Mouse (Mus musculus) heart, embryonic 11.5 days (tissue): ENCODE data around the gene Pdhx. TPM values are rescaled to one million over a fixed set of nuclear protein-coding genes. Genes with fewer than 3 reads are reported as not detected.

Experiments used
- ATAC-seq: fragments of 200-750 bp; cut with Nextera tagmentation; replicated peaks from 2 replicates; pipeline ENCODE4 v1.8.0; 2017; ENCODE audit warnings: moderate library complexity; ENCODE audit not compliant: insufficient number of reproducible peaks, low FRiP score, low TSS enrichment
- H3K27ac ChIP-seq: fragments of 300-500 bp; sonication (generic); 2 replicates; pipeline ENCODE4 v1.5.1; 2014; ENCODE audit warnings: mild to moderate bottlenecking, low read depth, low read length
- H3K27me3 ChIP-seq: fragments of 300-500 bp; sonication (generic); 2 replicates; pipeline ENCODE4 v1.6.1; 2014; ENCODE audit warnings: mild to moderate bottlenecking, low read length, mixed read lengths; ENCODE audit not compliant: control insufficient read depth, insufficient read depth
- H3K36me3 ChIP-seq: fragments of 300-500 bp; sonication (generic); 2 replicates; pipeline ENCODE4 v1.6.1; 2014; ENCODE audit warnings: mild to moderate bottlenecking, low read length, moderate library complexity, mixed read lengths; ENCODE audit not compliant: control insufficient read depth, insufficient read depth
- H3K4me1 ChIP-seq: fragments of 300-500 bp; sonication (generic); 2 replicates; pipeline ENCODE4 v1.6.1; 2014; ENCODE audit warnings: low read length; ENCODE audit not compliant: control insufficient read depth, insufficient read depth
- H3K4me2 ChIP-seq: fragments of 300-500 bp; sonication (generic); 2 replicates; pipeline ENCODE4 v1.6.1; 2014; ENCODE audit warnings: mild to moderate bottlenecking, moderate library complexity
- H3K4me3 ChIP-seq: fragments of 300-500 bp; sonication (generic); 2 replicates; pipeline ENCODE4 v1.5.1; 2014; ENCODE audit warnings: low read depth, low read length
- H3K9ac ChIP-seq: fragments of 300-500 bp; sonication (generic); 2 replicates; pipeline ENCODE4 v1.6.1; 2014; ENCODE audit warnings: mild to moderate bottlenecking, low read depth, low read length, moderate library complexity
- H3K9me3 ChIP-seq: fragments of 300-500 bp; sonication (generic); replicated peaks from 2 replicates; pipeline ENCODE4 v1.6.1; 2016; ENCODE audit warnings: low read length; ENCODE audit not compliant: control insufficient read depth
- WGBS: fragments of 180-500 bp; shearing (Covaris S2); extraction: QIAGEN DNeasy Blood & Tissue Kit; methylation state at CpG from one replicate; pipeline ENCODE4 v1.1.7; 2014; ENCODE audit not compliant: insufficient replicate concordance; 5-methylcytosine and 5-hydroxymethylcytosine counted together
- polyA plus RNA-seq: library from polyadenylated mRNA; unstranded; fragments of >200 nt; fragmentation: Nextera tagmentation; extraction: Ambion mirVana; gene quantifications from 2 replicates; pipeline ENCODE4 v1.2.1, GENCODE M21; 2014

Pdhx gene
- polyA plus RNA-seq, 1 experiment from 2014 or later, result 51.0 TPM

DNA sequence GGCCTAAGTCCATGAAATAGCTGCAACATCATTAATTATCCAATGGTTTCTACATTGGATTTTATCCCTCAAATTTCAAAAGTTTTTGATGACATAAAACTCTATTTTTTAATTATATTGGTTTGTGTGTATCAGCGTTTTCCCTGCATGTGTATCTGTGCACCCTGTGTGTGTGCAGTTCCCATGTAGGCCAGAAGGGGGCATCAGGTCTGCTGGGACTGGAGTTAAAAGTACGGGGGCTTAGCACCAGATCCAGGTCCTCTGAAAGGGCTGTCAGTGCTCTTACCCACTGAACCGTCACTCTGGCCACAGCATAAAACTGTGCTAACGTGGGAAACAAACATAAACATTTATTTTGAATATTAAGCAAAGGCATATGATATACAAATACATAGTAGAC is 14.8 kb upstream of the Pdhx start:
- H3K4me3 ChIP-seq, result no peak overlapping the region
- ATAC-seq, result no peak
- H3K4me1 ChIP-seq, result no peaks in the 10 kb centered on the region
- no peaks in the 10 kb centered on the region for H3K9me3 ChIP-seq
- no peak overlapping the region for H3K27ac ChIP-seq
- H3K9ac ChIP-seq, result no peak overlapping the region
- WGBS, result 97% methylated on average over 4 of the region's 4 CpGs
- H3K36me3 ChIP-seq, result no peaks in the 10 kb centered on the region; the same call in 1 of the 2 replicates
- no peaks in the 10 kb centered on the region for H3K27me3 ChIP-seq
- H3K4me2 ChIP-seq, result no peak overlapping the region

GRCm38 (mm10) chr2:103086432-103086831 is 13.1 kb upstream of the Pdhx start:
- Histone ChIP-seq H3K9me3 (no peaks in the 10 kb centered on the region), H3K4me2 (no peak overlapping the region), H3K36me3 (no peaks in the 10 kb centered on the region), H3K9ac (no peak overlapping the region), H3K4me3 (no peak overlapping the region), H3K4me1 (no peaks in the 10 kb centered on the region), H3K27me3 (no peaks in the 10 kb centered on the region), H3K27ac (no peak overlapping the region)
- WGBS, result 3% methylated on average over 1 of the region's 1 CpGs
- ATAC-seq, result no peak

DNA sequence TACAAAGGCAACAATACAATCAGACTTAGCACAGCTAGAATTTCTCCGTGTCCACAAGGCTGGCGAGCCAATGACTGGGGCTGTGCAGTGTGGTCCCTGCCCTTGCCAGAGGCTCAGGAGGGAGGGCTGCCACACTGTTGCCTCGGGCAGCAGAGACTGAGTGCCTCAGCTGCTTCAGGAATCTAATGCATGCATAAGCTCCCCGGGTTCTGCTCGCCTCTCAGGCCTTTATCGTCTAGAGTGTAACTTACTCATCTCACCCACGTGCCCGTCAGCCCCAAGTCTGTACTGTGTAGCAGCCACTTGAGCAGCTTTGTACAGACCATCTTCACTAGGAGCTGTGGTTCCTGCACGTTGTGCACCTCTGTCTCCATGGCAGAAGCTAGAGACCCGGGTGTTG is 12.3 kb upstream of the Pdhx start:
- Histone ChIP-seq H3K4me2 (no peak overlapping the region), H3K9me3 (no peaks in the 10 kb centered on the region), H3K27me3 (no peaks in the 10 kb centered on the region), H3K9ac (no peak overlapping the region), H3K27ac (no peak overlapping the region), H3K4me3 (no peak overlapping the region), H3K36me3 (no peaks in the 10 kb centered on the region), H3K4me1 (no peaks in the 10 kb centered on the region)
- WGBS, result 56% methylated on average over 10 of the region's 10 CpGs
- ATAC-seq, result no peak

DNA sequence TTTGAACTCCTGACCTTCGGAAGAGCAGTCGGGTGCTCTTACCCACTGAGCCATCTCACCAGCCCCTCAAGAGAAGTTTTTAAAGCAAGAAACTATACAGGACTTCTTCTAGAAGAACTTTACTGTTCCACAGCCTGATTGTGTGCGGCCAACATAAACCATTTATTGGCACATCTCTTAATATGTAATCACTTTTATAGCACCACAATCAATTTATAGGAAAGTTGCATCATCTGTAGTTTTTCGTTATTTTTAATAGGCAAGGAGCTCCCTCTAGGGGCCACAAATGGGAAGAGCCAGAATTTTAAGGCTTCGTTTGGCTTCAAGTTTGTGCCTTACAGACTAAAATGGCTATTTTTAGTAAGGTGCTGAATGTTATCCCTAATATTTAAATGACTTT is 11.1 kb upstream of the Pdhx start:
- H3K36me3 ChIP-seq, result no peaks in the 10 kb centered on the region
- H3K4me1 ChIP-seq, result no peaks in the 10 kb centered on the region
- no peak overlapping the region for H3K27ac ChIP-seq
- no peak overlapping the region for H3K4me3 ChIP-seq
- no peak for ATAC-seq
- no peaks in the 10 kb centered on the region for H3K27me3 ChIP-seq
- H3K9ac ChIP-seq, result no peak overlapping the region
- H3K9me3 ChIP-seq, result no peaks in the 10 kb centered on the region
- 50% methylated on average over 5 of the region's 5 CpGs for WGBS
- no peak overlapping the region for H3K4me2 ChIP-seq

DNA sequence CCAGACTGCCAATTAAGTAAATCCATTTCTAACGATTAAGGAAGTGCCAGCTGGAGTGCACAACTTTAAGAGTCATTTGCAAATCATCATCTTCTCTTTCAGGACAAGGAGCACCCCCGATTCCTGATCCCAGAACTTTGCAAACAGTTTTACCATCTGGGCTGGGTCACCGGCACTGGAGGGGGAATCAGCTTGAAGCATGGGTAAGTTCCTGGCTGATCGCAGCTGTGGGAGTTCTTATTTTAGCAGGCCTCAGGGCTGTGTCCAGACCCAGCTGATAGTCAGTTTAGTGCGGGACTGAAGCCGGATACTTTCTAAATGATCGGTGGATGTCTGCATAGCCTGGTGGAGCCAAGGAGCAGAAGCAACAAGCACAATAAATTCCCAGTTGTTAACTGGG is 9.5 kb upstream of the Pdhx start:
- Histone ChIP-seq H3K27me3 (no peaks in the 10 kb centered on the region), H3K27ac (no peak overlapping the region), H3K4me1 (no peaks in the 10 kb centered on the region), H3K4me2 (no peak overlapping the region), H3K9me3 (no peaks in the 10 kb centered on the region), H3K9ac (no peak overlapping the region), H3K4me3 (no peak overlapping the region), H3K36me3 (no peaks in the 10 kb centered on the region)
- 56% methylated on average over 7 of the region's 7 CpGs for WGBS
- ATAC-seq, result no peak

- H3K27ac ChIP-seq, result no peak overlapping the region
- H3K36me3 ChIP-seq, result no peaks in the 10 kb centered on the region
- no peak for ATAC-seq
- no peak overlapping the region for H3K4me2 ChIP-seq
- no peak overlapping the region for H3K9ac ChIP-seq
- no peak overlapping the region for H3K4me3 ChIP-seq
- H3K27me3 ChIP-seq, result no peaks in the 10 kb centered on the region
- H3K9me3 ChIP-seq, result no peaks in the 10 kb centered on the region
- WGBS, result 70% methylated on average over 5 of the region's 5 CpGs
- no peaks in the 10 kb centered on the region for H3K4me1 ChIP-seq
Measured at GRCm38 (mm10) chr2:103081706-103082105, 8.4 kb upstream of the Pdhx start.

DNA sequence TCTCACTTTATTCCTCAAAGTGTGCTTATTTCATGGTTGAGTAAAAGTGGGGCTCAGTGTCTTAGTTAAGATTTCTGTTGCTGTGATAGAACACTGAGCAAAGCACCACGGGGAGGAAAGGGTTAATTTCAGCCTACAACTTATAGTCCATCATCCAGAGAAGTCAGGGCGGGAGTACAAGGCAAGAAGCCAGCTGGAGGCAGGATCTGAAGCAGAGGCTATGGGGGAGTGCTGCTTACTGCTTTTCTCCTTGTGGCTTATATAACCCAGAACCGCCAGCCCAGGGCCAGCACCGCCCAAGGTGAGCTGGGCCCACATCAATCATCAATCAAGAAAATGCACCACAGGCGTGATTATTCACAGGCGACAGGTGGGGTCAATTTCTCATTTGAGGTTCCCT is 7.8 kb upstream of the Pdhx start:
- Histone ChIP-seq H3K27me3 (no peaks in the 10 kb centered on the region), H3K4me2 (no peak overlapping the region), H3K27ac (no peak overlapping the region), H3K9ac (no peak overlapping the region), H3K9me3 (no peaks in the 10 kb centered on the region), H3K4me1 (no peaks in the 10 kb centered on the region), H3K4me3 (no peak overlapping the region), H3K36me3 (no peaks in the 10 kb centered on the region)
- WGBS, result 61% methylated on average over 6 of the region's 6 CpGs
- no peak for ATAC-seq

- no peak overlapping the region for H3K27ac ChIP-seq
- no peak for ATAC-seq
- H3K4me2 ChIP-seq, result no peak overlapping the region
- no peaks in the 10 kb centered on the region for H3K27me3 ChIP-seq
- 39% methylated on average over 3 of the region's 3 CpGs for WGBS
- H3K36me3 ChIP-seq, result no peaks in the 10 kb centered on the region
- H3K9me3 ChIP-seq, result no peaks in the 10 kb centered on the region
- peaks cover 8% of the 10 kb centered on the region; the same call in 1 of the 2 replicates for H3K4me1 ChIP-seq
- no peak overlapping the region for H3K4me3 ChIP-seq
- H3K9ac ChIP-seq, result no peak overlapping the region
Measured at GRCm38 (mm10) chr2:103070586-103070985, 2.7 kb downstream of the Pdhx start.

DNA sequence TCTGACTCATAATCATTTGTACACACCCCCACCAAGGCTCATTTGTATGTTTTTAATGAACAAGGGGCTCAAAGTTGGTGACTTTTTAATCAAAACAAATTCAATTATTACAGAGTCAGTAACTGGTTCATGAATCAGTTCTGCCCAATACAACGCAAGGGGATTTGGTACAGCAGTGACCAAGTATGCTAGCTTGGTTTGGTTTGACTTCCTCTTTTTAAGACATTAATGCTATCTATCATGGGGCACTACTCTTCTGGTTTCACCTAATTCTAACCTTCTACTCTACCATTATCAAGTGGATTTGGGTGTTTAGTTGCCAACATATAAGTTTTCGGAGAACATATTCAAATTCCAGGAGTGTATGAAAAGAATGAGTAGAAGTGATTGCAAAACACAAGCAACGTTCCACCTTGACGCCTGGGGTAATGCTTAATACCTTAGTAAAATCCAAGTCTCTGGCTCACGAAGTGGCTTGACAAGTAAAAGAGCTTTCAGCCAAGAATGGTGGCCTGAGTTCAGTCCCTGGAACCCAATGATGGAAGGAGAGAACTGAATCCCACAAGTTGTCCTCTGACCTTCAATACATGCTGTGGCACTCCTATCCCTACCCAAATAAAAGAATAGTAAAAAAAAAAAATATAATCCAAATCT is 3.4 kb downstream of the Pdhx start:
- WGBS, result 92% methylated on average over 5 of the region's 5 CpGs
- no peak overlapping the region for H3K27ac ChIP-seq
- no peak overlapping the region for H3K4me3 ChIP-seq
- H3K4me2 ChIP-seq, result no peak overlapping the region
- no peak overlapping the region for H3K9ac ChIP-seq
- no peaks in the 10 kb centered on the region for H3K9me3 ChIP-seq
- ATAC-seq, result no peak
- H3K4me1 ChIP-seq, result peaks cover 8% of the 10 kb centered on the region; the same call in 1 of the 2 replicates
- no peaks in the 10 kb centered on the region for H3K36me3 ChIP-seq
- no peaks in the 10 kb centered on the region for H3K27me3 ChIP-seq
